ENCODE assay signal across 25 mouse cellular contexts in the genomic region with DNA sequence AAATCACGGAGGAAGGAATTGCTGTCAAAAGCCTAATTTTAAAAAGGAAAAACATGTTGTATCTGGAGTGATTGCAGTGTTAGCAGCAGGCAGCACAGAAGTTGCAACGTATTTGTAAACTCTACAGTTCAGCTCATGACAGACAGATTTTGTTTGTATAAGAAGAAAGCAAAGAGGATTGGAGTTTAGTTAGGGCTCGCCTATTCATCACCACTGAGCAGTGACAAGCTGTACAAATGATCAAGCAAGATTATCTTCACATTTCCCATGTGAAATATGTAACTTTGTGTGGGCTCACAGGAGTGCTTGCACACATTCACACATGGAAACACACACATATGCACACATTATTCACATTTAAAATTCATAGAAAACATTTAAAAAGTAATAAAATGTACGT.
"Had no signal": no experiment of that assay in that cellular context is flagged by ENCODE, and none has a peak within 500 bp of the region (broad histone marks: within the 10 kb centered on the region; RNA-seq: fewer than 3 reads in every experiment).

No protein-coding gene starts in this region.

- H3K27me3 ChIP-seq: limb, embryonic 13.5 days; liver, embryonic 12.5 days; liver, embryonic 15.5 days; lung, embryonic 15.5 days; megakaryocyte, embryonic 14.5 days; midbrain, embryonic 13.5 days; neural tube, embryonic 12.5 days; neural tube, embryonic 15.5 days had no signal

- DNase-seq: kidney, postnatal 25 days; layer of hippocampus, adult 9-11 months; liver; lung, adult 18-20 months; lung, postnatal 10 days; lung, postnatal 36 days; right cerebral cortex, adult 18-20 months; right cerebral cortex, postnatal 14 days; right cerebral cortex, postnatal 4 days; thymus, adult 2 months; thymus, postnatal 14 days; thymus, postnatal 4 days had no signal

- H3K4me2 ChIP-seq: limb, embryonic 13.5 days; liver, embryonic 12.5 days; liver, embryonic 15.5 days; lung, embryonic 15.5 days; midbrain, embryonic 13.5 days; neural tube, embryonic 12.5 days; neural tube, embryonic 15.5 days had no signal

- H3K36me3 ChIP-seq: limb, embryonic 10.5 days; limb, embryonic 13.5 days; liver, embryonic 12.5 days; liver, embryonic 15.5 days; lung, embryonic 15.5 days; midbrain, embryonic 10.5 days; midbrain, embryonic 13.5 days; neural tube, embryonic 12.5 days; neural tube, embryonic 15.5 days had no signal

- H3K4me1 ChIP-seq: limb, embryonic 10.5 days; limb, embryonic 13.5 days; liver, embryonic 12.5 days; liver, embryonic 15.5 days; lung, embryonic 15.5 days; megakaryocyte, embryonic 14.5 days; midbrain, embryonic 10.5 days; midbrain, embryonic 13.5 days; neural tube, embryonic 12.5 days; neural tube, embryonic 15.5 days had no signal

- H3K9ac ChIP-seq: limb, embryonic 13.5 days; liver, embryonic 12.5 days; liver, embryonic 15.5 days; lung, embryonic 15.5 days; midbrain, embryonic 13.5 days; neural tube, embryonic 12.5 days; neural tube, embryonic 15.5 days had no signal

- H3K4me3 ChIP-seq: layer of hippocampus, adult 2 months; limb, embryonic 10.5 days; limb, embryonic 13.5 days; liver, embryonic 12.5 days; liver, embryonic 15.5 days; lung, embryonic 15.5 days; megakaryocyte, embryonic 14.5 days; midbrain, embryonic 10.5 days; midbrain, embryonic 13.5 days; neural tube, embryonic 12.5 days; neural tube, embryonic 15.5 days had no signal

- ATAC-seq: liver, embryonic 12.5 days; midbrain, embryonic 13.5 days; midbrain, embryonic 16.5 days had no signal

- H3K27ac ChIP-seq: layer of hippocampus, adult 2 months; limb, embryonic 10.5 days; limb, embryonic 13.5 days; liver, embryonic 12.5 days; liver, embryonic 15.5 days; lung, embryonic 15.5 days; midbrain, embryonic 10.5 days; midbrain, embryonic 13.5 days; neural tube, embryonic 12.5 days; neural tube, embryonic 15.5 days; stomach, postnatal 0 days had no signal

- H3K9me3 ChIP-seq: limb, embryonic 10.5 days; limb, embryonic 13.5 days; liver, embryonic 12.5 days; liver, embryonic 15.5 days; lung, embryonic 15.5 days; midbrain, embryonic 10.5 days; midbrain, embryonic 13.5 days; neural tube, embryonic 12.5 days; neural tube, embryonic 15.5 days had no signal
